Mouse (Mus musculus) heart, adult 2 months (tissue): ENCODE data around the gene Lrit2. TPM values are rescaled to one million over a fixed set of nuclear protein-coding genes. Genes with fewer than 3 reads are reported as not detected.

Experiments used
- DNase-seq, 2 experiments: peaks; one replicate each; pipeline ENCODE4 v3.0.0; 2021
- H3K27ac ChIP-seq: fragments of 200-600 bp; 2 replicates; pipeline ENCODE4 v1.8.1; 2022
- H3K27me3 ChIP-seq: fragments of 200-500 bp; 2 replicates; pipeline ENCODE4 v1.6.1; 2012; ENCODE audit warnings: mild to moderate bottlenecking, low read length, inconsistent platforms, mixed read lengths; ENCODE audit not compliant: control insufficient read depth, insufficient read depth
- H3K36me3 ChIP-seq: fragments of 200-500 bp; 2 replicates; pipeline ENCODE4 v1.6.1; 2012; ENCODE audit warnings: low read length, inconsistent platforms; ENCODE audit not compliant: control insufficient read depth, insufficient read depth
- H3K4me1 ChIP-seq: fragments of 200-500 bp; 2 replicates; pipeline ENCODE4 v1.6.1; 2011; ENCODE audit warnings: low read length; ENCODE audit not compliant: control insufficient read depth, insufficient read depth
- H3K4me3 ChIP-seq: fragments of 200-600 bp; 2 replicates; pipeline ENCODE4 v1.8.1; 2022
- H3K79me2 ChIP-seq: fragments of 200-500 bp; replicated peaks from 2 replicates; pipeline ENCODE4 v1.6.1; 2012; ENCODE audit warnings: mild to moderate bottlenecking, inconsistent platforms, low read length, moderate library complexity, mixed read lengths; ENCODE audit not compliant: control insufficient read depth, insufficient read depth
- H3K9ac ChIP-seq: fragments of 200-500 bp; 2 replicates; pipeline ENCODE4 v1.6.1; 2012; ENCODE audit warnings: low read depth, mild to moderate bottlenecking, control low read depth, inconsistent platforms, low read length, mixed read lengths
- CTCF ChIP-seq: fragments of 200-600 bp; IDR thresholded peaks from 2 replicates; pipeline ENCODE4 v1.8.1; 2022; ENCODE audit warnings: antibody characterized with exemption, mild to moderate bottlenecking, moderate library complexity
- EP300 ChIP-seq: fragments of 200-500 bp; IDR thresholded peaks from 2 replicates; pipeline ENCODE4 v1.6.1; 2011; ENCODE audit warnings: low read depth, low read length, control low read depth; ENCODE audit not compliant: insufficient read depth
- POLR2A ChIP-seq: fragments of 200-500 bp; IDR thresholded peaks from 2 replicates; pipeline ENCODE4 v1.6.1; 2011; ENCODE audit warnings: mild to moderate bottlenecking, low read depth, low read length, control low read depth; ENCODE audit not compliant: insufficient read depth
- WGBS: fragments of 180-500 bp; shearing (Covaris S2); methylation state at CpG from one replicate; pipeline ENCODE4 v1.1.7; 2018; 5-methylcytosine and 5-hydroxymethylcytosine counted together
- intact Hi-C: fragments of 180-260 bp; cut with DNase I; formaldehyde crosslinking; loops from one replicate; pipeline ENCODE4 v1.15.1; 2025
- polyA plus RNA-seq: library from polyadenylated mRNA; depleted of rRNA; stranded (reverse); fragments of >200 nt; gene quantifications from 2 replicates; pipeline ENCODE4 v1.2.3, GENCODE M21; 2012
- total RNA-seq, 2 experiments: library from RNA; stranded (reverse); gene quantifications; 2 replicates each; pipeline ENCODE4 v1.2.3; 2021

The Lrit2 gene
- total and polyA plus RNA-seq, 3 experiments: not detected

DNA sequence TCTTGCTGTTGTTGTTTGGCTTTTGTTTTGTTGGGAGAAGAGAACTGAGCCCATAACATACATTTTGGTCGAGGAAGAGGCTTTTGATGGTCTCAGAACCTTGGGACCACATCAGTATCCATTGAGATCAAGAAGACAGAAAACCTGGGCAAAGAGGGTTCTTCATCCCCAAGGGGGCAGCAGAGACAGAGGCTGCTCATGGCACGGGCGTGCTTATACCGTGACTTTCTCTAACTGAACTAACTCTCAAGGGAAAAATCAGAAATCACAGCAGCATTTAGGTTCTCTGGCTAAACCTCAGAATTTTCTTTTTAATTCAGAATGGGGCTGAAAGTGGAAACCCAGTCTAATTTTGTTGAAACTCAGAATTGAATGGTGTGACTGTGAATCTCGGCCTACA, 33.3 kb upstream of the Lrit2 start:
- no peaks in the 10 kb centered on the region for H3K79me2 ChIP-seq
- H3K4me3 ChIP-seq: no peak overlapping the region
- no peak overlapping the region for H3K27ac ChIP-seq
- H3K9ac ChIP-seq: no peak overlapping the region
- H3K4me1 ChIP-seq: no peaks in the 10 kb centered on the region
- TF ChIP-seq POLR2A (no peak), CTCF (no peak), EP300 (no peak)
- H3K27me3 ChIP-seq: no peaks in the 10 kb centered on the region
- intact Hi-C loops: loop anchor here (5.0 kb wide), 2 partner anchors 82 to 97 kb away; no protein-coding TSS in a partner anchor
- WGBS: 32% methylated on average over 5 of the region's 5 CpGs
- no peak for DNase-seq
- no peaks in the 10 kb centered on the region for H3K36me3 ChIP-seq

DNA sequence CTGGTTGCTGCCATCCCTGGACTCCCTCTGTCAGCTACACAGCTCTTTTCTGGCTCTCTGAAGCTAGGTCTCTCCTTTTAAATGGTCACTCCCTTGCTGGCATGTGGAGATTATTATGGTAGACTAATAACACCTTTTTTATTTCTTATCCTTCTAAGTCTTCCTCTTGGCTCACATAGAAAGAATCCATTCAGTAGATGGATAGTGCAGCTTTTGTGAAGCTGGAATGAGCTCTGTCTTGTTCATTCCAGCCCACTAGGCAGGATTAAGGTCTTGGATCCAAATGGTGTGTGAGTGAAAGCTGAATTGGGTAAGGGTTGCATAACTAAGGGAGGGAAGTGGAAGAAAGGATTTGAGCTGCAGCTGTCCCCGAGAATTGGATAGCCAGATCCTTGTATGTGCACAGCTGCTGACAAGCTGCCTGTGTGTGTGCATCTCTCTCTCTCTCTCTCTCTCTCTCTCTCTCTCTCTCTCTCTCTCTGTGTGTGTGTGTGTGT, 18.8 kb upstream of the Lrit2 start, which contains the start of gene Rgr:
TSS of gene Rgr (minus strand) at position 51 of the 497 bp plus-strand sequence.
- Histone ChIP-seq H3K27me3 (no peaks in the 10 kb centered on the region), H3K4me1 (no peaks in the 10 kb centered on the region), H3K36me3 (no peaks in the 10 kb centered on the region), H3K27ac (no peak within 1 kb of the TSS), H3K79me2 (no peaks in the 10 kb centered on the region), H3K9ac (no peak within 1 kb of the TSS), H3K4me3 (no peak within 1 kb of the TSS)
- intact Hi-C loops: no loop called here
- DNase-seq: no peak
- no peak for TF ChIP-seq POLR2A
- TF ChIP-seq EP300: no peak
- TF ChIP-seq CTCF: no peak
- WGBS: 52% methylated on average over 1 of the region's 1 CpGs

DNA sequence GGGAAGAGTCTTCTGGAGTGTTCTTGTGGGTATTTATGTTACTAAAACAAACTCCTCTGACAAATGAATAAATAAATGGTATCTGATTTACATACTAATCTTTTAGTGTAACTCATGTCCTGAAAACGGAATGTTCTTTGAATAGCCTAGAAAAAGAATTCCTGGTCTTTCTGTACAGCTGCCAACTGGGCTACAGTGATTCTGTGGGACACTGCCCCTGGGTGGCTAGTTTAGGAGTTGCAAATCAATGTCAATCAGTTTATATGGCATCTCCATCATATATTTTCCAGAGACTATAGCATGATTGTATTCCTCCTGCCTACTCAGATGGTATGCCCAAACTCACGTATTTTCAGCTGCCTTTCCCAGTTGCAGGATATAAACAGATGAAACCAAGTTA, 2.9 kb upstream of the Lrit2 start:
- WGBS: 36% methylated on average over 2 of the region's 2 CpGs
- Histone ChIP-seq H3K27me3 (no peaks in the 10 kb centered on the region), H3K9ac (no peak overlapping the region), H3K79me2 (no peaks in the 10 kb centered on the region), H3K4me3 (no peak overlapping the region), H3K4me1 (no peaks in the 10 kb centered on the region), H3K27ac (no peak overlapping the region), H3K36me3 (no peaks in the 10 kb centered on the region)
- DNase-seq: no peak
- TF ChIP-seq POLR2A (no peak), EP300 (no peak), CTCF (no peak)
- intact Hi-C loops: no loop called here

DNA sequence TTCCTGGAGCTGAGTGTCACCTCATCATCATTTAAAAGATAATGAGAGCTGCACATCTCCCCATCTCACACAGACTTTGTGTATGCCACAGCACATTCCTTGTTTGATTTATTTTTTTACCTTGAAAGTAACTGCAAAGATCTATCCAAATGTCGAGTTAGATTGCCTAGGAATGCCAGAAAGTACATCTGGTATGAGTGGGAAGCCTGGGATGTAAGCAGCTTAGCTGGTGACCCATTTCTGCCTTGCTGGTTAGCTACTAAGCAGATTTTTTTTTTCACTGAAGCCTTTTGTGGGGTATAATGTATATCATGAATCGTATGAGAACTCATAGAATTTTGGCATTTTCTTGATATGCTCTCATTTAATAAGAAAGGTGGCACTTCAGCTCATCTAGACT, 1.1 kb upstream of the Lrit2 start:
- WGBS: 43% methylated on average over 2 of the region's 2 CpGs
- no peaks in the 10 kb centered on the region for H3K36me3 ChIP-seq
- no peaks in the 10 kb centered on the region for H3K4me1 ChIP-seq
- no peak overlapping the region for H3K27ac ChIP-seq
- DNase-seq: no peak
- H3K79me2 ChIP-seq: no peaks in the 10 kb centered on the region
- no peak overlapping the region for H3K9ac ChIP-seq
- H3K4me3 ChIP-seq: no peak overlapping the region
- TF ChIP-seq CTCF (no peak), EP300 (no peak), POLR2A (no peak)
- intact Hi-C loops: no loop called here
- no peaks in the 10 kb centered on the region for H3K27me3 ChIP-seq

DNA sequence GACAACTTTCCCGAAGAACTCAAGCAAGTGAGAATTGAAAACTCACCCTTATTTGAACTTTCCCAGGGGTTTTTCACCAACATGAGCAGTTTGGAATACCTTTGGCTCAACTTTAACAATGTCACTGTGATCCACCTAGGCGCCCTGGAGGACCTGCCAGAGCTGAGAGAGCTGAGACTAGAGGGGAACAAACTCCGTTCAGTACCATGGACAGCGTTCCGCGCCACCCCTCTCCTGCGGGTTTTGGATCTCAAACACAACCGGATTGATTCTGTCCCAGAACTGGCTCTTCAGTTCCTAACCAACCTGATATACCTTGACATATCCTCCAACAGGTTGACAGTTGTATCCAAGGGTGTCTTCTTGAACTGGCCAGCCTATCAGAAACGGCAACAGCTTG, 787 bp downstream of the Lrit2 start:
- Histone ChIP-seq H3K36me3 (no peaks in the 10 kb centered on the region), H3K9ac (no peak overlapping the region), H3K79me2 (no peaks in the 10 kb centered on the region), H3K27me3 (no peaks in the 10 kb centered on the region), H3K4me3 (no peak overlapping the region), H3K27ac (no peak overlapping the region), H3K4me1 (no peaks in the 10 kb centered on the region)
- no peak for TF ChIP-seq CTCF
- no peak for TF ChIP-seq POLR2A
- TF ChIP-seq EP300: no peak
- peak; percentile 17 to 30 for DNase-seq
- 16% methylated on average over 9 of the region's 9 CpGs for WGBS
- intact Hi-C loops: no loop called here

DNA sequence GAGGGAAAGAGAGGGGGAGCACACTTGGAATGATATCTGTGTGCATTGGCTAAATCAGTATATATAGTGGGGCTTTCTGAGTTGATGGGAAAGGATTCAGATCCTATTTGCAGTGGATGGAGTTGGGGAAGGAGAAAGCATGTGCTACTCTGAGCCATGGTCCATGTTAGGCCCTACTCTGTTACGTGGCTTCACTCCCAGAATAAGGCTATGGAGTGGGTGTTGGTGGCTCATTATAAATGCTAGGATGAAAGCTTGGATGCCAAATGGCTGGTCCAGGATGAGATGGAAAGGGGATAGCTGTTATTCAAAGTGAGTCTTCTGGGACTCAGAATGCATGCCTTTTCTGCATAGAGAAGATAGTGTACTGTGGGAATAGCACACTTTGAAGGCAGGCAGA, 13.0 kb downstream of the Lrit2 start:
- no peaks in the 10 kb centered on the region for H3K27me3 ChIP-seq
- H3K4me1 ChIP-seq: no peaks in the 10 kb centered on the region
- DNase-seq: no peak
- TF ChIP-seq EP300: no peak
- no peak for TF ChIP-seq CTCF
- no peak for TF ChIP-seq POLR2A
- whole genome bisulfite sequencing: 78% methylated on average over 1 of the region's 1 CpGs
- no peaks in the 10 kb centered on the region for H3K79me2 ChIP-seq
- no peak overlapping the region for H3K9ac ChIP-seq
- intact Hi-C loops: no loop called here
- H3K36me3 ChIP-seq: no peaks in the 10 kb centered on the region
- H3K27ac ChIP-seq: no peak overlapping the region
- no peak overlapping the region for H3K4me3 ChIP-seq
